Mouse (Mus musculus): ENCODE measurements around the gene Zfpm1.

GRCm38 (mm10) chr8:122266867-122267266, 15.1 kb upstream of the Zfpm1 start:
- no peak for TF ChIP-seq CTCF (IDR thresholded peaks at IDR 0.05; ENCODE audit: insufficient read depth, low read depth, low read length)
- no peak for TF ChIP-seq POLR2A (IDR thresholded peaks at IDR 0.05; ENCODE audit: insufficient read depth, low read depth, low read length)

Data from olfactory bulb, adult 2 months (tissue).